Mouse (Mus musculus): ENCODE results near the gene Gm37419.

Gene Gm37419

DNA sequence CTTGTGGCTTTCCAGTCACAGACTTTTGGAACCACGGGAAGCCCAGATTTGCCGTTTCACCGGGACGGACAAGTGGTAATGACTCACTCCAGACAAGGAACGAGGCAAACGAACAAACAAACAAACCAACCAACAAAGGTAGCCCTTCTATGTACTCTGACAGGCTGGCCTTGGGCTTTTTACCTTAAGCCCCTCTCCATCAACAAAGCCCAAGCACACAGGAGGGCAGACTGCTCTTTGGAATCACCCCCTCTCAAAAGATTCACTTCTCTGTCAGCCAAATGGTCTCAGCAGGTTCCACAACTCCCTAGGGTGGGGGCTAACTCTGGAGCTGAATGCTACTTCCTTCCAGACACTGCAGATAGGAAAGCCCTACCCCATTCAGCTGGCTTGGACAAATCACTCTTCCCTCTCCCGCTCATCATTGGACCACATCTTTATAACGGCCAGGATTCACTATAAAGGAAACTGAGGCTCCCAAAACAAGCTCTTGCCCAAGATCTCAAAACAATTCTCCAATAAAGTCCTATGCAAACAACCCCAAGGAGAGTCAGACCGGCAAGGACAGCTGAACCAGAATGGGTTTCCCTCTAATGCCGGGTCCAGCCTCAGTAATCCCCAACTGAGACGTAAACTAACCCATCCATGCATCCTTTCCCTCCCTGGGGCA, 7.9 kb upstream of the Gm37419 start:
- DNase-seq (ENCODE audit: low read depth) = no peak

DNA sequence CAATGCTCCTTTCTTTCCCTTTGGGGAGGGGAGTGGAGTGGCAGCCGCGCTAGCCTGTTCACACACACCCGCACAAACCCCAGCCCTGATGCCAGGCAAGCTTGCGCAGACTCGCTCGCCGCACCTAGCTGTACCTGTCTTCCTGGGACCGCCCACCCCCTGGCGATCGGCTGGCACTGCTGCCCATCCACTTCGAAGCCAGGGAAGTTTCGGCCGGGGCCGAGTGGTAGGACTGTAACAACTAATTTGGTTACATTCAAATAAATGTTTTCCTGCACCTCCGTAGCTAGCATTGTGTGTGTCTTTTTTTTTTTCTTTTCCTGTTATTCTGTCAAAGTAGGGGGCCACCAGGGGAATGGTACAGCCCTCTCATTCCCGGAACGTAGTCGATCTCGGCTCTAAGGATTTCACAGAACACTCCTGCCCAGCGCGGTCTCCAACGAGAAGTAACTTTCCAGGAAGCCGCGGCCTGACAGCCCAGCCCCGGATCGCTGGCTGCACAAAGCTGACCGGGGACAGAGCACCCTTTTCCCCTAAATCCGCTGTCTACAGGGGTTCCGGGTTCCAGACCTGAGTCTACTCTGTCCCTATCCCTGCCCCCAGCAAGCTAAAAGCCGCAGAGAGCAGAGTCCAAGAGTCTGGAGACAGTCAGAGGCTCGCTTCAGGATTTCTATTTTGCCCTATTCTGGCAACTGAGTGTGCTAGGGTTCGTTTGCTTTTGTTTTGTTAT, 7.1 kb upstream of the Gm37419 start:
- DNase-seq (ENCODE audit: low read depth) = peak; percentile 18

DNA sequence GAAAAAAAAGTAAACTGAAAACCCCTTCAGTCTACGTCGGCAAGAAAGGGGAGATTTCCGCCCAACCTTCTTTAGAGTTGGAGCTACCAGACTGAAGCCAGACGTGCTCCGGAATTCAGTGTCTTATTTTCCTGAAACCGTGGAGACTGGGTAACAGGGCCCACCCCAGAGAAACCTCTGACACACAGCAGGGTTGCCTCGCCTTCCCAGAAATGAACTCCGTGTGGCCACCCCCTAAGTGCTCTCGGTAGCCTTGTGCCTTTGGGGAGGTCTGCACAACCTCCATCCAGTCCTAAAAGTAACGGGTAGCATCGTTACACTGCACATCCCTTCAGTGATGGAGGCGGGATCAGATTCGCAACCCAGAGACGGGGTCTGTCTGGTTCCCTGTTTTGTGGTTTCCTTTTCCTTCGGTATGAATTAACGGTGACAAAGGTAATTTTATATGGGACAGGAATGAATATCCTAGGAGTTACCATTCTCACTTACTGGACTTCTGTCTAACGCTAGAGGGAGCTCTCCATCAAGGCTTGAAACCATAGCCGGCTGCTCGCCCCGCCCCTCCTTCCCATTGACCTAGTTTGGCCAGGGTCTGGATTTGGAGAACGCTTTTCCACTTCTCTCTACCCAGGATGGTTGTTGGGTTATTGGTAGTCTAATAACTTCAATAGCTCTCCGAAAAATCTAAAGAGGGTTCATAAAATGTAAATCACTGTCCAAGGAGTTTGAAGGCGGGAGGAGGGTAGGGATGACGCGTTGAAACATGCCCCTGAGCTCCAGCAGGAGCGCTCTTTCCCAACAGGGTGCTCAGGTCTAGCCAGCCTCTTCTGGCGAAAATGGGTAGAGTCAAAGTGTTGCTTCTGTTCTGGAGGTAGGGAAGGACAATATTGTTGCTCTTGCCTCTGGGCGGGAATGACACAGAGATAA, 6.1 kb upstream of the Gm37419 start:
- DNase-seq (ENCODE audit: low read depth) = peak; percentile 86

DNA sequence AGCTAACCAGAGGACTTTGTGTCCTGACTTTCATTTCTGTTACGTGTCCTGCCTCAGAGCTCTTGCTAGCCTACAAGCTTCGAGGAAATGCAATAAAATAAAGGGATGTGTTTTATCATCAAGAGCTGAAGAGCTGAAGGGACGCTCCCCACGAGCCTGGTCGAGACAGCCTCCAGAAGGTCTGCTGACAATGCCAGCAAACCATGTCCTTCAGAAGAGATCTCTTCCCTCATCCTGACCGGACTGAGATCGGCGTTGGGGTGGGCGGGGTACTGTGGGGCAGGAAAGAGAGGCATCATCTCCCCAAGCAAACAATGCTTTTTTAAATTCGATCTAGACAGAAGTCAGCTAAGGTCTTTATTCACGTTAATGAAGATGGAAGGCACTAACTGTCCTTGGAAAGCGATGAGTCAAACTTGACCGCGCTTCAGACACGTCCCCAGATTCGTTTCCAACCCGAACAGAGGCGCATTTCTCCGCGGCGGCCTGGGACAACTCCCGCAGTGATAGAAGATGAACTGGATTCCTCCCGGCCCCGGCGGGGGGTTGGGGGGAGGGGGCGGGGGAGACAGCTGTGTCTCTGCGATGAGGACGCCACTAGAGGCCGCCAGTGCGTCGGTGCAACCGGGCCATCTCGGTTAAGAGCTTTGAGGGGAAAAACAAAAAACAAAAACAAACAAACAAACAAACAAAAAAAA, 5.2 kb upstream of the Gm37419 start:
- DNase-seq (ENCODE audit: low read depth) = peak; percentile 79

DNA sequence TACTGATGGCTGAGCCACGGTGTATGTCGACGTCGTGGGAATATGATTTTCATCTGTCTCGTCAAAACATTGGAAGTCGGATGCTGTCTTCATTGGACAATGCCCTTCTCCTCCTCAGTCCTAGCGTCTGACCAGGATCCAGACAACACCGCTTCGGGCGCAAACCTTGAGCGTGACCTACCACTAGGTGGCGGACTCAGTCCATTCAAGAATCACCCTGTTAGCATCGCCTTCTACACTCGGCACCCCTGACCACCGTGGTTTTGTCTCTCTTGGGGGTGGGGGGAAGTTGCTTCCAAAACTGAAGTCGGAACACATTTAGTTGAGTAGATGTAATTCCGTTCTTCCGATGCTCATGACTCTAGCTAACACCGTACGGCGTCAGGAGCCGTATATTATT, 4.1 kb upstream of the Gm37419 start:
- DNase-seq (ENCODE audit: low read depth) = peak; percentile 89

DNA sequence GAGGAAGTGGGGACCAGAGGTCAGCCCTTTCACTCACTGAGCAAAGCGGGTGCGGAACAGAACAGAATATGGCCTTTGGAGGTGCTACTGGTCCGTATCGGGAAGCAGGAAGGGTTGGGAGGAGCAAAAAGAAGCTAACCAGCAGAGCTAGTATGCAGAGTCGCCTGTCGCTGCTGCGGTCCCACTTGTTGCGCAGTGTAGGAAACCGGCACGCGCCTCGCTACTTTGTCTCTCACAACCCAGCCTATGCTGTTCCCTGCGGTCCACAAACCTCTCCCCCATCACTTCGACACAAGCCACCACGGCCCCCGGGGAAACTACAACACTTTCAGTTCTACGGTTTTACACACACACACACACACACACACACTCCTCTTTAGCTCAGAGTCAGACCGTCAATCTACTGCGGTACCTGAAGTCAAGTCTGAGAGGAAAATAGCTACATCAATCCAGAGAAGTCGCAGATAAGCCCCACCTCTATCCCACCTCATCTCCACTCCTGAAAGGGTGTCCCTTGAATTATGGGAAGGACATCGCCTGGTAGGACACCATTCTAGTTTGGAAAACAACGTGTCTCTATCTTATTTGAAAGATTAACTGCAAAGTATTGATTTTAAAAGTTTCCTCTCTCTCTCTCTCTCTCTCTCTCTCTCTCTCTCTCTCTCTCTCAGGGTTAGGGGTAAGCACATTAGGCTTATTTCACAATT, 3.4 kb upstream of the Gm37419 start:
- peak; percentile 81 for DNase-seq (ENCODE audit: low read depth)

DNA sequence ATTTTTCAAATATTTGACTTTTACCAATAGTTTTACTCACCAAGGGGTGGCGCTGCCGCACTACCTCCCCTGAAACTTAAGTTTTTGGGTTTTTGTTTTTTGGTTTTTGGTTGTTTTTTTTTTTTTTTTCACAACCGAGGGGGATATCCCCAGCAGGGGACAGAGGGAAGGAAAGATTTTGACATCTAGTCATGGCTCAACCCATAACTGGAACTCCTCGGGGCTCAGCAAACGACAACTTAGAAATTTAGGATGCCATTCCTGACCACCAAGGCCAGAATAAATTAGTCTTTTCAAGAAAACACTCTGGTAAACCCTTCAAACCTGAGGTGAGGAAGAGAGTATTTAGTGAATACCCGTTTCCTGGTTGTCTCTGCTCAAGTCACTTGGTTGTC, 2.8 kb upstream of the Gm37419 start:
- DNase-seq (ENCODE audit: low read depth) = peak; percentile 83

- peak; percentile 67 for DNase-seq (ENCODE audit: low read depth)
Observed at GRCm38 (mm10) chr16:23986176-23986575, 2.1 kb upstream of the Gm37419 start.

DNA sequence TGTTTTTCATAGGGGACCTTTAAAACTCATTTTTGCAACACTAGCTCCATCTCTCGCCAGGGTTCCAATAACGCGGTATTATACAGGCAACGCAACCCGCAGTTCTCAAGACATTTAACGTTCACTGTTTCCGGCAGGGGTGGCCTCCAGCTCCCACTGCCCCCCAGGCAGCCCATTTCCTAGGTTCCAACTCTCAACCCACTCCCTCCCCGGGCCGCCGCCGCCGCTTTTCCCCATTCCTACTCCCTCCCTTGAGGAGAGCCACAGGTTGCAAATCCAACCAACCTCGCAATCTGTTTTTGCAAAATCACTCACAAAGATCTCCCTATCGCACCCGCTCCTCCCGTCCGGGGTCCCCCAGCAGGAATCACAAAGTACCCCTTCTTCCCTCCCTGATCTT, 1.4 kb upstream of the Gm37419 start:
- peak; percentile 55 for DNase-seq (ENCODE audit: low read depth)

GRCm38 (mm10) chr16:23987341-23988156, 733 bp upstream of the Gm37419 start:
- peak; percentile 67 for DNase-seq (ENCODE audit: low read depth)

DNA sequence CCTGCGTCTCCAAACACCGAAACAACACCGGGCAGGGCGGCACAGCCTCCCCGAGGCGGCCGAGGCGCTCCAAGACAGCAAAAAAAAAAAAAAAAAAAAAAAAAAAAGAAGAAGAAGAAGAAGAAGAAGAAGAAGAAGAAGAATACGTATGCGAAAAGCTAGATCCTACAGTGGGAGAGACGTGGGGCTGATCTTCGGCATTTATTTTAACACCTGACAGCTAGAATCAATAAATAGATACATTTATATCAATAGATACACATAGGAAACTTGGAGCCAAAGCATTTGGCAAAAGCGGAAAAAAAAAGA, 171 bp upstream of the Gm37419 start:
- no peak for DNase-seq (ENCODE audit: low read depth)

- DNase-seq (ENCODE audit: low read depth) = peak; percentile 49
Observed at GRCm38 (mm10) chr16:23989209-23990160, 1.2 kb downstream of the Gm37419 start.

- peak; percentile 41 for DNase-seq (ENCODE audit: low read depth)
Observed at GRCm38 (mm10) chr16:23990161-23990970, 2.1 kb downstream of the Gm37419 start.

DNA sequence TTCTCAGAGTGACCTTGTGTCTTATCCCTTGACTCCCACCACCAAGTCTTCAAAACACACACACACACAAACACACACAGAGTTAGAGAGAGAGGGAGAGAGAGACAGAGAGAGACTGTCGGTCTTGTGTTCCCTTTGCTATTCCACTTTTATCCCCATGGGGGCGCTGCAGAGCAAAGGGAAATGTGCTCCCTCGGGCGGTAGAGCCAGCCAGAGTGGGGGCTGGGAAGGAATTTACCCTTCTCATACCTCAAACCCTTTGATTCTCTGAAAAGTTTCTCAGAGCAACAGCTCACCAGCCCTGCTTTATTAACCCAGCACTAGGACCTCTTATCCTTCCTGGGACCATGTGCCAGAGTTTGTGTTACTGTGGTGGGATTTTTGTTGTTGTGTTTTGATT, 2.9 kb downstream of the Gm37419 start:
- peak; percentile 96 for DNase-seq (ENCODE audit: low read depth)

DNA sequence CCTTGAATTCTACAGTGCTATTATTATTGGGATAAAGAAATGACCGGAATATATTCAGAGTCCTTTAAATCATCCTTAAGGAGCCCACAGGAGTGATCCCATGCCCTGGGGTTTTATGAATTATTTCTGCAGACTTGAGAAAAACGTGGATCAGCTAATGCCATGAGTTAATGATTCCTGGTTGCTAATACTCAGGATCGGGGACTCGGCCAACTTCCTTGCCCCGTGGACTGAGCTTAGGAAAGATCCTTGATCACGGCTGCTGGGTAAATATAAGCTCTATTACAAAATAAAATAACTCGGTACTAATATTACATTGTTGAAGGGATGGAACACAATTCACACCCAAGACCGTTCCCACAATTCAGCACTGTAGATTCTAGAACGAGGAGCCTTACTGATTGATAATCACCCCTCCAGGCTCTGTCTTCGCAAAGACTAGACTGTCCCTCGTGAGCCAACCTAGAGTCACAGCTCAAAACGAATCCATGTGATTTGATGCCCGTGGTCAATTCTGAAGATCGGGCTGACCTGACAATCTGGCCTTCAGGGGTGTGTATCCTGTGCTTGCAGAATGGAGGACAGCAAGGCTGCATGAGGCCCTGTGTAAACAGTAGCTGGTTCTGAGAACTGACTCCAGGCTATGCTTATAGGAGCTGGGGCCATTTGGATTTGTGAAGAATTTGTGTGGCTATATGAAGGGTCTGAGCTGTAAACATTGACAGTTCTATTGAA, 3.7 kb downstream of the Gm37419 start:
- no peak for DNase-seq (ENCODE audit: low read depth)

DNA sequence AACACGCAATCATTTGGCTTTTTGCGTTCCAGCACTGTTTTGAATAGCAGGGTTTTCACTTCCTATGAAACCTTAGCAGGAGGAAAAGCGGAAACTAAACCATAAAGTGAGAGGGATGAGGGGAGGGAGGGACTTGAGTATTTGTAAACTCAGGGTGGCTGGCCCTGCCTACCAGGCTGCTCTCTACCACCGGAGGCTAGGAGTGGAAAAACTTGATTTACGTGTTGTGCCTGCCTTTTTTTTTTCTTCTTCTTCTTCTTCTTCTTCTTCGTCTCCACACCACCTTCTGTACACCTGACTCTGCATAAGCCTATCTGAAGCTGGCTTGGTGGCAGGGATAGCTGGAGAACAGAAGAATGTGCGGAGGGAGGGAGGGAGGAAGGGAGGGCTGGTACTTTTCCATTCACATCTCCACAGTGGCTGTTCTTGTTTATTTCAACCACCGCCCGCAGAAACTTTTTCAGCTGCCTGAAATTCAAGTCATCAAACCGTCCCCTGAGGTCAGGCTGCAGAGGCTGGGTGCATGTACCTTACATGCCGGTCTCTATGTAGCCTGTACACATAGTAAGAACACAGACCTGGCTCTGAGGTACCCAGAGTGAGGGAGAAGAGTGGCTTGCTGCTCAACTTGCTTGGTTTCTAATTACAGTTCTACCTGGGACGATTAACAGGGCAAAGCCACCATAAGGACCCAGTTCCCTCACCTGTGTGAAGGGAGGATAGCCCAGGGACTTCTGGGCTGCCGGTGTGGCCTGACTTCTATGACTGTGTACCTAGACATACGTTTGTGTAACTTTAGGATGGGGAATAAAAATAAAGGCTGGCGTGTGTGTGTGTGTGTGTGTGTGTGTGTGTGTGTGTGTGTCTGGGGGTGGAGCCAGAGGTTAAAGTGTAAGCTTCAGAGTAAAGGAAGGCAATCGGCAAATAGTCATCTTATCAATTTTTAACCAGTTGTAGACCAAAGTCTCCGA, 5.4 kb downstream of the Gm37419 start:
- peak; percentile 39 for DNase-seq (ENCODE audit: low read depth)

GRCm38 (mm10) chr16:23996342-23996741, 8.1 kb downstream of the Gm37419 start:
- no peak for DNase-seq (ENCODE audit: low read depth)
